8 mouse cellular contexts compared by ENCODE assay signal in the genomic region with DNA sequence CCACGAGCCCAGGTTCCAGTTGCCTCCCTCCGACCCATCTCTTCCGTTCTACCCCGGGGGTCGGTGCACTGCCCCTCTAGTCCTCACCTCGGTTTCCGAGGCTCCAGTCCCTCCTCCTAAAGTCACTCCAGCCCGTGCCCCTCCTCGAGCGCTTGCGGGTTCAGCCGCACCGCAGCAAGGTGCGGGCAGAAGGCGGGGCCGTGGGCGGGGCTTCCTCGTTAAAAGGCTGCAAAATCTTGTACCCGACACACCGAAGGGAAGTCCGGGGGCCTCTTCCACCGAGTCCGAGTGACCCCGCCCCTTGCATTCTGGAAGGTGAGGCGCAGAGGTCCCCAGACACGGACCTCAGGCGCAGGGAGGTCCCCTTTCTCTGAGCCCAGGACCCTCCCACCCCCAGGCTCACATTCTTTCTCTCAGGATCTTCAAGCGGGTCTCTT. TPM values are rescaled to one million over a fixed set of nuclear protein-coding genes. Genes with fewer than 3 reads are reported as not detected.
DNase-seq lines count a peak whose midpoint lies in the region; ATAC-seq and TF ChIP-seq lines count a peak whose summit lies in the region.

A gene (plus strand): TSS at position 245 of the 437 bp plus-strand sequence.

- no peaks in the 10 kb centered on the region for H3K36me3 ChIP-seq in embryonic facial prominence, embryonic 13.5 days
- H3K36me3 ChIP-seq in thymus, adult 2 months (ENCODE audit: control insufficient read depth, insufficient read depth, low read length): no peaks in the 10 kb centered on the region

- peak within 1 kb of the TSS; percentile 64 for H3K9ac ChIP-seq in embryonic facial prominence, embryonic 13.5 days

- H3K9me3 ChIP-seq in embryonic facial prominence, embryonic 13.5 days: no peaks in the 10 kb centered on the region

- under 1% methylated on average over 28 of the region's 28 CpGs for WGBS in embryonic facial prominence, embryonic 13.5 days
- WGBS in thymus, adult 2 months: 0% methylated on average over 28 of the region's 28 CpGs

- no peak for TF ChIP-seq CTCF in thymus, adult 2 months (IDR thresholded peaks at IDR 0.05; ENCODE audit: borderline replicate concordance, control insufficient read depth, extremely low read depth, insufficient read depth, low read length, poor library complexity)

- H3K4me3 ChIP-seq in embryonic facial prominence, embryonic 13.5 days: peak within 1 kb of the TSS; percentile 52
- H3K4me3 ChIP-seq in thymus, adult 2 months (ENCODE audit: control insufficient read depth, insufficient read depth, low read length): peak within 1 kb of the TSS; percentile 30

- 0 out of 2 replicates have a peak, but pooled peaks have one; percentile 45 for ATAC-seq in embryonic facial prominence, embryonic 13.5 days (ENCODE audit: insufficient number of reproducible peaks, insufficient read depth, low FRiP score, low TSS enrichment, low read depth)
- ATAC-seq in hematopoietic stem cell, adult 5-6 weeks (replicated peaks in 1 of 2; ENCODE audit: insufficient read depth in 1 of 2, low FRiP score in 2 of 2, low TSS enrichment in 1 of 2, low read depth in 1 of 2, poor library complexity in 2 of 2, severe bottlenecking in 2 of 2): peak; percentile 38 to 53
- ATAC-seq in megakaryocyte progenitor cell, adult 5-6 weeks (replicated peaks; ENCODE audit: poor library complexity): peak; percentile 52

- H3K27ac ChIP-seq in embryonic facial prominence, embryonic 13.5 days: peak within 1 kb of the TSS; percentile 22; the same call in 1 of the 2 replicates
- H3K27ac ChIP-seq in thymus, adult 2 months (ENCODE audit: control insufficient read depth, insufficient read depth, low read length): peak within 1 kb of the TSS; percentile 17; the same call in 1 of the 2 replicates

- peak within 1 kb of the TSS; percentile 82 for H3K4me2 ChIP-seq in embryonic facial prominence, embryonic 13.5 days

- DNase-seq in layer of hippocampus, adult 8-10 months (ENCODE audit: low spot score in 2 of 2): no peak
- DNase-seq in layer of hippocampus, adult 9-11 months: no peak
- no peak for DNase-seq in layer of hippocampus, postnatal 36 days
- peak; percentile 49 for DNase-seq in thymus, adult 2 months
- DNase-seq in cerebellum, adult 9-11 months: no peak

- no peak for TF ChIP-seq POLR2A in thymus, adult 2 months (IDR thresholded peaks at IDR 0.05; ENCODE audit: control insufficient read depth, extremely low read depth, insufficient read depth, low read length, poor library complexity)

- peaks cover 22% of the 10 kb centered on the region for H3K4me1 ChIP-seq in embryonic facial prominence, embryonic 13.5 days
- H3K4me1 ChIP-seq in thymus, adult 2 months (replicated peaks; ENCODE audit: control insufficient read depth, insufficient read depth, low read length): peaks cover 19% of the 10 kb centered on the region

- peaks cover 33% of the 10 kb centered on the region for H3K27me3 ChIP-seq in embryonic facial prominence, embryonic 13.5 days
- H3K27me3 ChIP-seq in thymus, adult 2 months (ENCODE audit: control insufficient read depth, insufficient read depth, low read length): no peaks in the 10 kb centered on the region

RNA-seq across cellular contexts. Expression of the gene that starts here (rescaled TPM):
- 10 to 100 TPM; 18.3 to 25.9 (median 23.2) TPM for total RNA-seq in layer of hippocampus, adult 8-10 months (2022)
- polyA plus RNA-seq in embryonic facial prominence, embryonic 13.5 days (2015; fragmentation: Nextera tagmentation; extraction: Ambion mirVana): 23.9 and 25.1 TPM in 2 replicates
- 45.1 and 49.5 TPM in 2 replicates for total RNA-seq in hematopoietic stem cell, adult 5-6 weeks (2017)
- total RNA-seq in layer of hippocampus, postnatal 36 days (2021): 10 to 100 TPM; 25.4 to 31.7 TPM
- 20.1 and 26.6 TPM in 2 replicates for total RNA-seq in megakaryocyte progenitor cell, adult 5-6 weeks (2015)
- total RNA-seq in megakaryocyte progenitor cell, adult 5-6 weeks (2017): 12.5 and 13.3 TPM in 2 replicates
- polyA plus RNA-seq in thymus, adult 2 months (2012; rRNA removed): 24.8 and 28.9 TPM in 2 replicates
